Mouse (Mus musculus): ENCODE measurements around the gene C8b. TPM values are rescaled to one million over a fixed set of nuclear protein-coding genes. Genes with fewer than 3 reads are reported as not detected.

C8b gene
- polyA plus RNA-seq, 1 experiment from 2014 or later, result not detected

GRCm38 (mm10) chr4:104798951-104799350 lies 32.8 kb downstream of the C8b start:
- Histone ChIP-seq H3K4me3 (ENCODE audit: low read length) (no peak overlapping the region), H3K9me3 (ENCODE audit: control insufficient read depth, low read length) (no peaks in the 10 kb centered on the region), H3K4me2 (ENCODE audit: low read length) (no peak overlapping the region), H3K36me3 (ENCODE audit: control insufficient read depth, insufficient read depth, low read length) (no peaks in the 10 kb centered on the region), H3K27me3 (replicated peaks; ENCODE audit: control insufficient read depth, insufficient read depth, low read length) (no peaks in the 10 kb centered on the region), H3K9ac (ENCODE audit: low read depth, low read length) (no peak overlapping the region), H3K4me1 (ENCODE audit: control insufficient read depth, insufficient read depth, low read depth, low read length) (no peaks in the 10 kb centered on the region), H3K27ac (ENCODE audit: low read depth, low read length) (no peak overlapping the region)
- 89% methylated on average over 9 of the region's 9 CpGs for WGBS
- no peak for ATAC-seq

- 98% methylated on average over 3 of the region's 3 CpGs for WGBS
- H3K9ac ChIP-seq (ENCODE audit: low read depth, low read length), result no peak overlapping the region
- no peak overlapping the region for H3K27ac ChIP-seq (ENCODE audit: low read depth, low read length)
- ATAC-seq, result no peak
- H3K27me3 ChIP-seq (replicated peaks; ENCODE audit: control insufficient read depth, insufficient read depth, low read length), result no peaks in the 10 kb centered on the region
- H3K36me3 ChIP-seq (ENCODE audit: control insufficient read depth, insufficient read depth, low read length), result no peaks in the 10 kb centered on the region
- no peaks in the 10 kb centered on the region for H3K4me1 ChIP-seq (ENCODE audit: control insufficient read depth, insufficient read depth, low read depth, low read length)
- H3K9me3 ChIP-seq (ENCODE audit: control insufficient read depth, low read length), result no peaks in the 10 kb centered on the region
- no peak overlapping the region for H3K4me3 ChIP-seq (ENCODE audit: low read length)
- no peak overlapping the region for H3K4me2 ChIP-seq (ENCODE audit: low read length)
Observed at GRCm38 (mm10) chr4:104801625-104802024, 35.5 kb downstream of the C8b start.

- Histone ChIP-seq H3K27me3 (replicated peaks; ENCODE audit: control insufficient read depth, insufficient read depth, low read length) (no peaks in the 10 kb centered on the region), H3K27ac (ENCODE audit: low read depth, low read length) (no peak overlapping the region), H3K36me3 (ENCODE audit: control insufficient read depth, insufficient read depth, low read length) (no peaks in the 10 kb centered on the region), H3K4me2 (ENCODE audit: low read length) (no peak overlapping the region), H3K9ac (ENCODE audit: low read depth, low read length) (no peak overlapping the region), H3K4me1 (ENCODE audit: control insufficient read depth, insufficient read depth, low read depth, low read length) (no peaks in the 10 kb centered on the region), H3K4me3 (ENCODE audit: low read length) (no peak overlapping the region), H3K9me3 (ENCODE audit: control insufficient read depth, low read length) (no peaks in the 10 kb centered on the region)
- 93% methylated on average over 4 of the region's 4 CpGs for WGBS
- no peak for ATAC-seq
Observed at GRCm38 (mm10) chr4:104804100-104804499, 38.0 kb downstream of the C8b start.

GRCm38 (mm10) chr4:104805414-104806257 lies 39.5 kb downstream of the C8b start:
- no peaks in the 10 kb centered on the region for H3K4me1 ChIP-seq (ENCODE audit: control insufficient read depth, insufficient read depth, low read depth, low read length)
- H3K27ac ChIP-seq (ENCODE audit: low read depth, low read length), result no peak overlapping the region
- ATAC-seq, result peak; percentile 54; the same call in 1 of the 2 replicates

GRCm38 (mm10) chr4:104810710-104811286 lies 44.7 kb downstream of the C8b start:
- H3K36me3 ChIP-seq (ENCODE audit: control insufficient read depth, insufficient read depth, low read length), result no peaks in the 10 kb centered on the region
- H3K9me3 ChIP-seq (ENCODE audit: control insufficient read depth, low read length), result no peaks in the 10 kb centered on the region
- ATAC-seq, result peak; percentile 65
- no peak overlapping the region for H3K4me3 ChIP-seq (ENCODE audit: low read length)
- H3K4me2 ChIP-seq (ENCODE audit: low read length), result no peak overlapping the region
- WGBS, result 51% methylated on average over 10 of the region's 10 CpGs
- no peaks in the 10 kb centered on the region for H3K4me1 ChIP-seq (ENCODE audit: control insufficient read depth, insufficient read depth, low read depth, low read length)
- no peaks in the 10 kb centered on the region for H3K27me3 ChIP-seq (replicated peaks; ENCODE audit: control insufficient read depth, insufficient read depth, low read length)
- H3K9ac ChIP-seq (ENCODE audit: low read depth, low read length), result no peak overlapping the region
- no peak overlapping the region for H3K27ac ChIP-seq (ENCODE audit: low read depth, low read length)

More at GRCm38 (mm10) chr4:104805414-104806257, 39.5 kb downstream of the C8b start:
- Histone ChIP-seq H3K36me3 (ENCODE audit: control insufficient read depth, insufficient read depth, low read length) (no peaks in the 10 kb centered on the region), H3K4me2 (ENCODE audit: low read length) (no peak overlapping the region), H3K4me3 (ENCODE audit: low read length) (no peak overlapping the region), H3K27me3 (replicated peaks; ENCODE audit: control insufficient read depth, insufficient read depth, low read length) (no peaks in the 10 kb centered on the region), H3K9me3 (ENCODE audit: control insufficient read depth, low read length) (no peaks in the 10 kb centered on the region), H3K9ac (ENCODE audit: low read depth, low read length) (no peak overlapping the region)
- WGBS, result 54% methylated on average over 19 of the region's 19 CpGs

GRCm38 (mm10) chr4:104813617-104814016 lies 47.5 kb downstream of the C8b start:
- H3K27ac ChIP-seq (ENCODE audit: low read depth, low read length), result no peak overlapping the region
- no peak overlapping the region for H3K4me3 ChIP-seq (ENCODE audit: low read length)
- no peaks in the 10 kb centered on the region for H3K9me3 ChIP-seq (ENCODE audit: control insufficient read depth, low read length)
- H3K27me3 ChIP-seq (replicated peaks; ENCODE audit: control insufficient read depth, insufficient read depth, low read length), result no peaks in the 10 kb centered on the region
- WGBS, result 65% methylated on average over 2 of the region's 2 CpGs
- no peaks in the 10 kb centered on the region for H3K36me3 ChIP-seq (ENCODE audit: control insufficient read depth, insufficient read depth, low read length)
- H3K9ac ChIP-seq (ENCODE audit: low read depth, low read length), result no peak overlapping the region
- no peaks in the 10 kb centered on the region for H3K4me1 ChIP-seq (ENCODE audit: control insufficient read depth, insufficient read depth, low read depth, low read length)
- no peak overlapping the region for H3K4me2 ChIP-seq (ENCODE audit: low read length)
- ATAC-seq, result no peak

- Histone ChIP-seq H3K9ac (ENCODE audit: low read depth, low read length) (no peak overlapping the region), H3K9me3 (ENCODE audit: control insufficient read depth, low read length) (no peaks in the 10 kb centered on the region), H3K4me3 (ENCODE audit: low read length) (no peak overlapping the region), H3K4me2 (ENCODE audit: low read length) (no peak overlapping the region), H3K36me3 (ENCODE audit: control insufficient read depth, insufficient read depth, low read length) (no peaks in the 10 kb centered on the region), H3K27ac (ENCODE audit: low read depth, low read length) (no peak overlapping the region), H3K27me3 (replicated peaks; ENCODE audit: control insufficient read depth, insufficient read depth, low read length) (no peaks in the 10 kb centered on the region), H3K4me1 (ENCODE audit: control insufficient read depth, insufficient read depth, low read depth, low read length) (no peaks in the 10 kb centered on the region)
- WGBS, result 77% methylated on average over 4 of the region's 4 CpGs
- no peak for ATAC-seq
Observed at GRCm38 (mm10) chr4:104816519-104817232, 50.6 kb downstream of the C8b start.

DNA sequence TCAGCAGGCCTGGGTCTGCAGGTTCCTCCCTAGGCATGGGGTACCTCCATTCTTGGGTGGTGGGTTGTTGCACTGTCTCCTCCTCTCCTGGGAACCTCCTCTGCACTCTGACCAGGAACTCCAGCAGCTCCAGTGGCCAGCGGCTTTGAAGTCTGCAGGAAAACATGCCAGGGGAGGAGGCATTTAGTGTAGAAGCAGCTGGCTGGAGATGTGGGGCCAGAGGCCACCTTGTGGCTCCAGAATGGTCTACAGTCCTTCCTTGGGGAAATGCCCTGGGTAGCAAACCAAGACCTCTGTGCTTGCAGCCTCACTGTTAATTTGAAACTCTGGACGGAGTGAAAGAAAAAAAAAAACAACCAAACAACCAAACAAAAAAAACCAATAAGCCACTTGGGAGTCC lies 51.4 kb downstream of the C8b start:
- no peaks in the 10 kb centered on the region for H3K27me3 ChIP-seq (replicated peaks; ENCODE audit: control insufficient read depth, insufficient read depth, low read length)
- H3K4me1 ChIP-seq (ENCODE audit: control insufficient read depth, insufficient read depth, low read depth, low read length), result no peaks in the 10 kb centered on the region
- 80% methylated on average over 2 of the region's 2 CpGs for WGBS
- H3K36me3 ChIP-seq (ENCODE audit: control insufficient read depth, insufficient read depth, low read length), result no peaks in the 10 kb centered on the region
- H3K9me3 ChIP-seq (ENCODE audit: control insufficient read depth, low read length), result no peaks in the 10 kb centered on the region
- H3K4me3 ChIP-seq (ENCODE audit: low read length), result no peak overlapping the region
- no peak overlapping the region for H3K27ac ChIP-seq (ENCODE audit: low read depth, low read length)
- no peak overlapping the region for H3K9ac ChIP-seq (ENCODE audit: low read depth, low read length)
- H3K4me2 ChIP-seq (ENCODE audit: low read length), result no peak overlapping the region
- ATAC-seq, result no peak

DNA sequence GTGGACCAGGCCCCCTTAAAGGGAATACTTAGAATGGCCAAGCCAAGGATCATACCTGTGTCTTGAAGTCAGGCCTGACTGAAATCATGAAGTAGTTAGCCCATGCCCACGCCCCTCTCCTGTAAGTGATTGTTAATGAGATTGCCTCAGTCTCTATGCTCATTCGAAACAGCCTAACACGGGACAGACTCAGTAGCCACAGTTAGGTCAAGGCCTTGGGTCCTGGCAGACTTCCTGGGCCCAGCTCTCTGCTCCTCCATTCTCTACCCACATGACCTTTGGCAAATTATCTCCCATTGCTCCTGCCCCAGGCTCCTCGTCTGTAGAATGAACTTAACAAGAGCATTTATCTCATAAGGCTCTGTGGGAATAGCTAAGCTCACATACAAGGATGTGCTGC lies 52.9 kb downstream of the C8b start:
- no peaks in the 10 kb centered on the region for H3K27me3 ChIP-seq (replicated peaks; ENCODE audit: control insufficient read depth, insufficient read depth, low read length)
- no peak for ATAC-seq
- no peak overlapping the region for H3K9ac ChIP-seq (ENCODE audit: low read depth, low read length)
- no peaks in the 10 kb centered on the region for H3K36me3 ChIP-seq (ENCODE audit: control insufficient read depth, insufficient read depth, low read length)
- no peak overlapping the region for H3K4me3 ChIP-seq (ENCODE audit: low read length)
- 70% methylated on average over 4 of the region's 4 CpGs for WGBS
- H3K4me2 ChIP-seq (ENCODE audit: low read length), result no peak overlapping the region
- H3K4me1 ChIP-seq (ENCODE audit: control insufficient read depth, insufficient read depth, low read depth, low read length), result no peaks in the 10 kb centered on the region
- no peaks in the 10 kb centered on the region for H3K9me3 ChIP-seq (ENCODE audit: control insufficient read depth, low read length)
- no peak overlapping the region for H3K27ac ChIP-seq (ENCODE audit: low read depth, low read length)
